Mouse (Mus musculus): ENCODE data around the gene Spata25. TPM values are rescaled to one million over a fixed set of nuclear protein-coding genes. Genes with fewer than 3 reads are reported as not detected.
"Not testable (repeated sequence)": the region's sequence is repeated elsewhere in the genome, so short reads cannot be mapped to it uniquely, and the experiment has no call there.

The Spata25 gene
- total RNA-seq, 2 experiments from 2014 or later, result 0.46 to 0.78 TPM

- no peak for DNase-seq
- intact Hi-C loops (cut with DNase I), result no loop called here
Measured at GRCm38 (mm10) chr2:164815821-164816220, 12.5 kb downstream of the Spata25 start.

GRCm38 (mm10) chr2:164815348-164815747, 13.0 kb downstream of the Spata25 start:
- intact Hi-C loops (cut with DNase I), result no loop called here
- no peak for DNase-seq

GRCm38 (mm10) chr2:164813557-164813956, 14.8 kb downstream of the Spata25 start:
- DNase-seq, result no peak
- intact Hi-C loops (cut with DNase I), result no loop called here

GRCm38 (mm10) chr2:164806614-164807013, 21.7 kb downstream of the Spata25 start:
- intact Hi-C loops (cut with DNase I), result no loop called here

GRCm38 (mm10) chr2:164805332-164805718, 23.0 kb downstream of the Spata25 start:
- intact Hi-C loops (cut with DNase I), result loop anchor here (1.0 kb wide), 1 partner anchor 18 kb away; no protein-coding TSS in a partner anchor

More at GRCm38 (mm10) chr2:164806614-164807013, 21.7 kb downstream of the Spata25 start:
- no peak for DNase-seq

GRCm38 (mm10) chr2:164804533-164805331, 23.6 kb downstream of the Spata25 start, which contains the start of the genes Acot8 and Zswim3:
TSS of gene Acot8 (minus strand) at chr2:164804882.
TSS of gene Zswim3 (plus strand) at chr2:164805098.
- intact Hi-C loops (cut with DNase I), result loop anchor here (1.0 kb wide), 1 partner anchor 19 kb away; no protein-coding TSS in a partner anchor
- peak; percentile 99 for DNase-seq

More at GRCm38 (mm10) chr2:164805332-164805718, 23.0 kb downstream of the Spata25 start:
- no peak for DNase-seq

- intact Hi-C loops (cut with DNase I), result no loop called here
Measured at GRCm38 (mm10) chr2:164803921-164804313, 24.4 kb downstream of the Spata25 start.

GRCm38 (mm10) chr2:164803201-164803920, 25.0 kb downstream of the Spata25 start:
- intact Hi-C loops (cut with DNase I), result no loop called here

More at GRCm38 (mm10) chr2:164803921-164804313, 24.4 kb downstream of the Spata25 start:
- DNase-seq, result no peak

GRCm38 (mm10) chr2:164800252-164801004, 27.9 kb downstream of the Spata25 start:
- intact Hi-C loops (cut with DNase I), result no loop called here
- no peak for DNase-seq

More at GRCm38 (mm10) chr2:164803201-164803920, 25.0 kb downstream of the Spata25 start:
- DNase-seq, result no peak

GRCm38 (mm10) chr2:164798554-164798953, 29.8 kb downstream of the Spata25 start:
- intact Hi-C loops (cut with DNase I), result loop anchor here (5.0 kb wide), 1 partner anchor 116 kb away; no protein-coding TSS in a partner anchor
- DNase-seq, result not testable (repeated sequence)

- intact Hi-C loops (cut with DNase I), result loop anchor here (2.0 to 5.0 kb wide), 2 partner anchors 114 to 203 kb away; partner anchors contain the start of gene Eppin
- no peak for DNase-seq
Measured at GRCm38 (mm10) chr2:164795868-164796267, 32.5 kb downstream of the Spata25 start.

GRCm38 (mm10) chr2:164794293-164794692, 34.0 kb downstream of the Spata25 start:
- DNase-seq, result peak; percentile 77 to 79
- intact Hi-C loops (cut with DNase I), result no loop called here

- DNase-seq, result no peak
- intact Hi-C loops (cut with DNase I), result no loop called here
Measured at GRCm38 (mm10) chr2:164793772-164794171, 34.6 kb downstream of the Spata25 start.

GRCm38 (mm10) chr2:164793236-164793635, 35.1 kb downstream of the Spata25 start:
- DNase-seq, result peak; percentile 45 to 56
- intact Hi-C loops (cut with DNase I), result no loop called here

GRCm38 (mm10) chr2:164792400-164793190, 35.7 kb downstream of the Spata25 start:
- no peak for DNase-seq
- intact Hi-C loops (cut with DNase I), result no loop called here

- no peak for DNase-seq
- intact Hi-C loops (cut with DNase I), result no loop called here
Measured at GRCm38 (mm10) chr2:164791841-164792261, 36.5 kb downstream of the Spata25 start.

- intact Hi-C loops (cut with DNase I), result no loop called here
- no peak for DNase-seq
Measured at GRCm38 (mm10) chr2:164790451-164790850, 37.9 kb downstream of the Spata25 start.

- DNase-seq, result no peak
Measured at GRCm38 (mm10) chr2:164788411-164788810, 39.9 kb downstream of the Spata25 start.

GRCm38 (mm10) chr2:164787779-164788178, 40.6 kb downstream of the Spata25 start:
- intact Hi-C loops (cut with DNase I), result no loop called here
- no peak for DNase-seq

More at GRCm38 (mm10) chr2:164788411-164788810, 39.9 kb downstream of the Spata25 start:
- intact Hi-C loops (cut with DNase I), result no loop called here
